Mouse (Mus musculus) heart, embryonic 13.5 days (tissue): Measurements from ENCODE around the gene Tbc1d5. TPM values are rescaled to one million over a fixed set of nuclear protein-coding genes. Genes with fewer than 3 reads are reported as not detected.

Source experiments
- ATAC-seq: fragments of 200-750 bp; cut with Nextera tagmentation; 2 replicates; pipeline ENCODE4 v1.8.0; 2017; ENCODE audit warnings: moderate TSS enrichment; ENCODE audit not compliant: insufficient number of reproducible peaks, low FRiP score, low TSS enrichment; ENCODE audit errors: extremely low read depth
- H3K27ac ChIP-seq: fragments of 300-500 bp; sonication (generic); replicated peaks from 2 replicates; pipeline ENCODE4 v1.5.1; 2015; ENCODE audit warnings: moderate library complexity, mild to moderate bottlenecking, inconsistent platforms
- H3K27me3 ChIP-seq: fragments of 300-500 bp; sonication (generic); replicated peaks from 2 replicates; pipeline ENCODE4 v1.6.1; 2015; ENCODE audit warnings: mild to moderate bottlenecking, inconsistent platforms
- H3K36me3 ChIP-seq: fragments of 300-500 bp; sonication (generic); 2 replicates; pipeline ENCODE4 v1.6.1; 2015; ENCODE audit warnings: mild to moderate bottlenecking, inconsistent platforms
- H3K4me1 ChIP-seq: fragments of 300-500 bp; sonication (generic); 2 replicates; pipeline ENCODE4 v1.6.1; 2015; ENCODE audit warnings: inconsistent platforms
- H3K4me2 ChIP-seq: fragments of 300-500 bp; sonication (generic); 2 replicates; pipeline ENCODE4 v1.6.1; 2015; ENCODE audit warnings: inconsistent platforms, mild to moderate bottlenecking, moderate library complexity
- H3K4me3 ChIP-seq: fragments of 300-500 bp; sonication (generic); 2 replicates; pipeline ENCODE4 v1.5.1; 2015; ENCODE audit warnings: moderate library complexity, mild to moderate bottlenecking, inconsistent platforms
- H3K9ac ChIP-seq: fragments of 300-500 bp; sonication (generic); 2 replicates; pipeline ENCODE4 v1.6.1; 2015; ENCODE audit warnings: inconsistent platforms, mild to moderate bottlenecking, moderate library complexity
- H3K9me3 ChIP-seq: fragments of 300-500 bp; sonication (generic); 2 replicates; pipeline ENCODE4 v1.6.1; 2016; ENCODE audit warnings: inconsistent platforms
- WGBS: fragments of 180-500 bp; shearing (Covaris S2); methylation state at CpG from one replicate; pipeline ENCODE4 v1.1.7; 2015; ENCODE audit warnings: mixed read lengths; 5-methylcytosine and 5-hydroxymethylcytosine counted together
- polyA plus RNA-seq: library from polyadenylated mRNA; unstranded; fragments of >200 nt; fragmentation: Nextera tagmentation; extraction: Ambion mirVana; gene quantifications from 2 replicates; pipeline ENCODE4 v1.2.1, GENCODE M21; 2015

Tbc1d5 gene
- polyA plus RNA-seq, 1 experiment from 2014 or later, result 7.5 TPM

GRCm38 (mm10) chr17:50966147-50966546 lies 213.0 kb downstream of the Tbc1d5 start:
- no peaks in the 10 kb centered on the region for H3K4me1 ChIP-seq
- H3K36me3 ChIP-seq, result peaks cover 19% of the 10 kb centered on the region
- no peak for ATAC-seq
- no peak overlapping the region for H3K4me2 ChIP-seq
- H3K27ac ChIP-seq, result no peak overlapping the region
- no peaks in the 10 kb centered on the region for H3K9me3 ChIP-seq
- H3K9ac ChIP-seq, result no peak overlapping the region
- no peaks in the 10 kb centered on the region for H3K27me3 ChIP-seq
- WGBS, result 97% methylated on average over 1 of the region's 1 CpGs
- no peak overlapping the region for H3K4me3 ChIP-seq

GRCm38 (mm10) chr17:50954313-50954712 lies 224.8 kb downstream of the Tbc1d5 start:
- peaks cover 22% of the 10 kb centered on the region for H3K36me3 ChIP-seq
- WGBS, result 84% methylated on average over 9 of the region's 9 CpGs
- no peak for ATAC-seq

GRCm38 (mm10) chr17:50922308-50922707 lies 256.8 kb downstream of the Tbc1d5 start:
- H3K4me3 ChIP-seq, result no peak overlapping the region
- ATAC-seq, result no peak
- peaks cover 2% of the 10 kb centered on the region; the same call in 1 of the 2 replicates for H3K36me3 ChIP-seq
- 86% methylated on average over 2 of the region's 2 CpGs for WGBS
- no peaks in the 10 kb centered on the region for H3K9me3 ChIP-seq
- H3K4me1 ChIP-seq, result no peaks in the 10 kb centered on the region
- no peaks in the 10 kb centered on the region for H3K27me3 ChIP-seq
- H3K27ac ChIP-seq, result no peak overlapping the region
- H3K4me2 ChIP-seq, result no peak overlapping the region
- H3K9ac ChIP-seq, result no peak overlapping the region

More at GRCm38 (mm10) chr17:50954313-50954712, 224.8 kb downstream of the Tbc1d5 start:
- no peak overlapping the region for H3K27ac ChIP-seq
- no peaks in the 10 kb centered on the region for H3K4me1 ChIP-seq
- no peaks in the 10 kb centered on the region for H3K9me3 ChIP-seq
- H3K9ac ChIP-seq, result no peak overlapping the region
- H3K4me2 ChIP-seq, result no peak overlapping the region
- no peaks in the 10 kb centered on the region for H3K27me3 ChIP-seq
- no peak overlapping the region for H3K4me3 ChIP-seq

- H3K9me3 ChIP-seq, result no peaks in the 10 kb centered on the region
- ATAC-seq, result no peak
- H3K27me3 ChIP-seq, result no peaks in the 10 kb centered on the region
- H3K27ac ChIP-seq, result no peak overlapping the region
- no peak overlapping the region for H3K9ac ChIP-seq
- H3K4me2 ChIP-seq, result no peak overlapping the region
- no peaks in the 10 kb centered on the region for H3K4me1 ChIP-seq
- no peak overlapping the region for H3K4me3 ChIP-seq
- 77% methylated on average over 2 of the region's 2 CpGs for WGBS
- peaks cover 15% of the 10 kb centered on the region for H3K36me3 ChIP-seq
These were observed 263.9 kb downstream of the Tbc1d5 start for GRCm38 (mm10) chr17:50915216-50915615.

GRCm38 (mm10) chr17:50908568-50909335 lies 270.4 kb downstream of the Tbc1d5 start:
- no peak overlapping the region for H3K4me2 ChIP-seq
- no peaks in the 10 kb centered on the region for H3K36me3 ChIP-seq
- ATAC-seq, result no peak
- no peaks in the 10 kb centered on the region for H3K4me1 ChIP-seq
- no peak overlapping the region for H3K27ac ChIP-seq
- H3K4me3 ChIP-seq, result no peak overlapping the region
- no peak overlapping the region for H3K9ac ChIP-seq
- H3K27me3 ChIP-seq, result no peaks in the 10 kb centered on the region
- WGBS, result 70% methylated on average over 6 of the region's 6 CpGs
- H3K9me3 ChIP-seq, result no peaks in the 10 kb centered on the region

- 87% methylated on average over 4 of the region's 4 CpGs for WGBS
- no peaks in the 10 kb centered on the region for H3K9me3 ChIP-seq
- no peak overlapping the region for H3K4me2 ChIP-seq
- no peaks in the 10 kb centered on the region for H3K27me3 ChIP-seq
- no peak overlapping the region for H3K4me3 ChIP-seq
- no peaks in the 10 kb centered on the region for H3K36me3 ChIP-seq
- peaks cover 3% of the 10 kb centered on the region; the same call in 1 of the 2 replicates for H3K4me1 ChIP-seq
- no peak overlapping the region for H3K27ac ChIP-seq
- no peak overlapping the region for H3K9ac ChIP-seq
- no peak for ATAC-seq
These were observed 271.0 kb downstream of the Tbc1d5 start for GRCm38 (mm10) chr17:50908160-50908559.

- 52% methylated on average over 1 of the region's 1 CpGs for WGBS
- ATAC-seq, result no peak
These were observed 272.5 kb downstream of the Tbc1d5 start for GRCm38 (mm10) chr17:50906630-50907029.

GRCm38 (mm10) chr17:50904463-50904862 lies 274.7 kb downstream of the Tbc1d5 start:
- Histone ChIP-seq H3K9ac (no peak overlapping the region), H3K4me3 (no peak overlapping the region), H3K27me3 (no peaks in the 10 kb centered on the region), H3K9me3 (no peaks in the 10 kb centered on the region), H3K36me3 (no peaks in the 10 kb centered on the region), H3K4me1 (peaks cover 3% of the 10 kb centered on the region; the same call in 1 of the 2 replicates), H3K4me2 (no peak overlapping the region), H3K27ac (no peak overlapping the region)
- no peak for ATAC-seq
- WGBS, result 72% methylated on average over 3 of the region's 3 CpGs

More at GRCm38 (mm10) chr17:50906630-50907029, 272.5 kb downstream of the Tbc1d5 start:
- no peak overlapping the region for H3K4me2 ChIP-seq
- peaks cover 3% of the 10 kb centered on the region; the same call in 1 of the 2 replicates for H3K4me1 ChIP-seq
- no peaks in the 10 kb centered on the region for H3K9me3 ChIP-seq
- no peak overlapping the region for H3K9ac ChIP-seq
- no peaks in the 10 kb centered on the region for H3K36me3 ChIP-seq
- no peaks in the 10 kb centered on the region for H3K27me3 ChIP-seq
- no peak overlapping the region for H3K4me3 ChIP-seq
- H3K27ac ChIP-seq, result no peak overlapping the region

- H3K4me3 ChIP-seq, result no peak overlapping the region
- WGBS, result 85% methylated on average over 7 of the region's 7 CpGs
- no peaks in the 10 kb centered on the region for H3K9me3 ChIP-seq
- no peak overlapping the region for H3K9ac ChIP-seq
- H3K4me2 ChIP-seq, result no peak overlapping the region
- no peaks in the 10 kb centered on the region for H3K4me1 ChIP-seq
- H3K27ac ChIP-seq, result no peak overlapping the region
- H3K27me3 ChIP-seq, result no peaks in the 10 kb centered on the region
- no peak for ATAC-seq
- H3K36me3 ChIP-seq, result no peaks in the 10 kb centered on the region
These were observed 281.3 kb downstream of the Tbc1d5 start for GRCm38 (mm10) chr17:50897867-50898266.

GRCm38 (mm10) chr17:50889475-50889874 lies 289.7 kb downstream of the Tbc1d5 start:
- no peak overlapping the region for H3K4me3 ChIP-seq
- H3K27ac ChIP-seq, result no peak overlapping the region
- ATAC-seq, result no peak
- H3K4me2 ChIP-seq, result no peak overlapping the region
- 95% methylated on average over 1 of the region's 1 CpGs for WGBS
- H3K9ac ChIP-seq, result no peak overlapping the region
- H3K27me3 ChIP-seq, result no peaks in the 10 kb centered on the region
- no peaks in the 10 kb centered on the region for H3K9me3 ChIP-seq
- H3K4me1 ChIP-seq, result no peaks in the 10 kb centered on the region
- no peaks in the 10 kb centered on the region for H3K36me3 ChIP-seq

- 86% methylated on average over 4 of the region's 4 CpGs for WGBS
- no peak overlapping the region for H3K27ac ChIP-seq
- no peak for ATAC-seq
These were observed 299.2 kb downstream of the Tbc1d5 start for GRCm38 (mm10) chr17:50879910-50880309.

GRCm38 (mm10) chr17:50876451-50876850 lies 302.7 kb downstream of the Tbc1d5 start:
- H3K36me3 ChIP-seq, result no peaks in the 10 kb centered on the region
- WGBS, result 69% methylated on average over 5 of the region's 5 CpGs

More at GRCm38 (mm10) chr17:50879910-50880309, 299.2 kb downstream of the Tbc1d5 start:
- no peaks in the 10 kb centered on the region for H3K9me3 ChIP-seq
- H3K36me3 ChIP-seq, result no peaks in the 10 kb centered on the region
- H3K27me3 ChIP-seq, result no peaks in the 10 kb centered on the region
- no peaks in the 10 kb centered on the region for H3K4me1 ChIP-seq
- H3K4me2 ChIP-seq, result no peak overlapping the region
- H3K9ac ChIP-seq, result no peak overlapping the region
- H3K4me3 ChIP-seq, result no peak overlapping the region

More at GRCm38 (mm10) chr17:50876451-50876850, 302.7 kb downstream of the Tbc1d5 start:
- no peaks in the 10 kb centered on the region for H3K9me3 ChIP-seq
- no peak overlapping the region for H3K4me3 ChIP-seq
- no peak overlapping the region for H3K9ac ChIP-seq
- H3K27ac ChIP-seq, result no peak overlapping the region
- no peak overlapping the region for H3K4me2 ChIP-seq
- no peaks in the 10 kb centered on the region for H3K27me3 ChIP-seq
- no peak for ATAC-seq
- no peaks in the 10 kb centered on the region for H3K4me1 ChIP-seq
